Mouse (Mus musculus) forebrain, postnatal 0 days (tissue): ENCODE measurements around the gene Emc6. TPM values are rescaled to one million over a fixed set of nuclear protein-coding genes. Genes with fewer than 3 reads are reported as not detected.

Source experiments
- ATAC-seq: fragments of 200-750 bp; cut with Nextera tagmentation; 2 replicates; pipeline ENCODE4 v1.8.0; 2017; ENCODE audit warnings: mild to moderate bottlenecking, moderate library complexity
- DNase-seq: peaks from one replicate; pipeline ENCODE4 v3.0.0-alpha.2; 2015
- H3K27ac ChIP-seq: fragments of 300-500 bp; sonication (generic); 2 replicates; pipeline ENCODE4 v1.5.1; 2014; ENCODE audit warnings: low read depth, mild to moderate bottlenecking, antibody characterized with exemption, low read length, moderate library complexity, mixed read lengths
- H3K27me3 ChIP-seq: fragments of 300-500 bp; sonication (generic); 2 replicates; pipeline ENCODE4 v1.6.1; 2014; ENCODE audit warnings: mild to moderate bottlenecking, low read length, mixed read lengths; ENCODE audit not compliant: insufficient read depth
- H3K36me3 ChIP-seq: fragments of 300-500 bp; sonication (generic); 2 replicates; pipeline ENCODE4 v1.6.1; 2014; ENCODE audit warnings: mild to moderate bottlenecking, moderate library complexity; ENCODE audit not compliant: insufficient read depth
- H3K4me1 ChIP-seq: fragments of 300-500 bp; sonication (generic); 2 replicates; pipeline ENCODE4 v1.6.1; 2014; ENCODE audit warnings: antibody characterized with exemption; ENCODE audit not compliant: insufficient read depth
- H3K4me2 ChIP-seq: fragments of 300-500 bp; sonication (generic); 2 replicates; pipeline ENCODE4 v1.6.1; 2014; ENCODE audit warnings: low read depth, mild to moderate bottlenecking, moderate library complexity
- H3K4me3 ChIP-seq: fragments of 300-500 bp; sonication (generic); 2 replicates; pipeline ENCODE4 v1.5.1; 2014; ENCODE audit warnings: low read depth, low read length, mixed read lengths
- H3K9ac ChIP-seq: fragments of 300-500 bp; sonication (generic); 2 replicates; pipeline ENCODE4 v1.6.1; 2014; ENCODE audit warnings: mild to moderate bottlenecking
- H3K9me3 ChIP-seq: fragments of 300-500 bp; sonication (generic); 2 replicates; pipeline ENCODE4 v1.6.1; 2016; ENCODE audit warnings: low read length
- CTCF ChIP-seq: sonication (generic); IDR thresholded peaks from 2 replicates; pipeline ENCODE4 v1.5.1; 2016; ENCODE audit warnings: antibody characterized with exemption, control low read depth, low read depth
- WGBS: fragments of 180-500 bp; shearing (Covaris S2); extraction: QIAGEN DNeasy Blood & Tissue Kit; methylation state at CpG from one replicate; pipeline ENCODE4 v1.1.7; 2014; 5-methylcytosine and 5-hydroxymethylcytosine counted together
- polyA plus RNA-seq: library from polyadenylated mRNA; unstranded; fragments of >200 nt; fragmentation: Nextera tagmentation; extraction: Ambion mirVana; gene quantifications from 2 replicates; pipeline ENCODE4 v1.2.1, GENCODE M21; 2015
- total RNA-seq: library from RNA; depleted of rRNA; stranded (reverse); fragments of >200 nt; gene quantifications from 2 replicates; pipeline ENCODE4 v1.2.3, GENCODE M21; 2014; rRNA removed

Gene Emc6
- total and polyA plus RNA-seq, 2 experiments from 2014 or later = 127 to 182 TPM

GRCm38 (mm10) chr11:73132999-73133398, 43.8 kb downstream of the Emc6 start:
- ATAC-seq (no peak), DNase-seq (no peak)
- no peaks in the 10 kb centered on the region for H3K36me3 ChIP-seq
- no peak overlapping the region for H3K4me3 ChIP-seq
- no peak overlapping the region for H3K4me2 ChIP-seq
- no peak overlapping the region for H3K27ac ChIP-seq
- H3K4me1 ChIP-seq = no peaks in the 10 kb centered on the region
- H3K9me3 ChIP-seq = no peaks in the 10 kb centered on the region
- H3K27me3 ChIP-seq = no peaks in the 10 kb centered on the region
- TF ChIP-seq CTCF = no peak
- 99% methylated on average over 6 of the region's 6 CpGs for WGBS
- H3K9ac ChIP-seq = no peak overlapping the region

GRCm38 (mm10) chr11:73131020-73131419, 45.8 kb downstream of the Emc6 start:
- Histone ChIP-seq H3K27ac (no peak overlapping the region), H3K36me3 (no peaks in the 10 kb centered on the region), H3K4me2 (no peak overlapping the region), H3K4me1 (no peaks in the 10 kb centered on the region), H3K9me3 (no peaks in the 10 kb centered on the region), H3K9ac (no peak overlapping the region), H3K27me3 (no peaks in the 10 kb centered on the region), H3K4me3 (no peak overlapping the region)
- TF ChIP-seq CTCF = peak; percentile 34
- WGBS = 82% methylated on average over 7 of the region's 7 CpGs
- ATAC-seq = no peak; the same call in 1 of the 2 replicates
- no peak for DNase-seq

- Histone ChIP-seq H3K36me3 (no peaks in the 10 kb centered on the region), H3K9ac (no peak overlapping the region), H3K27ac (no peak overlapping the region), H3K27me3 (no peaks in the 10 kb centered on the region), H3K4me2 (no peak overlapping the region), H3K4me1 (no peaks in the 10 kb centered on the region), H3K9me3 (no peaks in the 10 kb centered on the region), H3K4me3 (no peak overlapping the region)
- ATAC-seq (no peak), DNase-seq (no peak)
- 87% methylated on average over 6 of the region's 6 CpGs for WGBS
- TF ChIP-seq CTCF = no peak
These were observed 50.3 kb downstream of the Emc6 start for GRCm38 (mm10) chr11:73126495-73126894.

Other genes starting within 250 kb of the Emc6 start
- 1.5 and 1.6 TPM in 2 replicates for gene Atp2a3, start 215.9 kb downstream of the Emc6 start, total RNA-seq
- gene Atp2a3, start 215.9 kb downstream of the Emc6 start, polyA plus RNA-seq = 1.7 and 2.4 TPM in 2 replicates
- 0.08 and 2.0 TPM in 2 replicates for gene P2rx1, start 177.9 kb downstream of the Emc6 start, total RNA-seq
- gene P2rx1, start 177.9 kb downstream of the Emc6 start, polyA plus RNA-seq = 0.19 and 0.25 TPM in 2 replicates
- 24.2 and 26.3 TPM in 2 replicates for gene Camkk1, start 158.0 kb downstream of the Emc6 start, total RNA-seq
- 22.9 and 25.1 TPM in 2 replicates for gene Camkk1, start 158.0 kb downstream of the Emc6 start, polyA plus RNA-seq
- 8.5 and 11.0 TPM in 2 replicates for gene Ncbp3, start 129.3 kb downstream of the Emc6 start, total RNA-seq
- 3.6 and 6.1 TPM in 2 replicates for gene Ncbp3, start 129.3 kb downstream of the Emc6 start, polyA plus RNA-seq
- 0.08 and 0.24 TPM in 2 replicates for gene Itgae, start 86.5 kb downstream of the Emc6 start, total RNA-seq
- 0.20 and 0.21 TPM in 2 replicates for gene Itgae, start 86.5 kb downstream of the Emc6 start, polyA plus RNA-seq
- gene Haspin, start 38.7 kb downstream of the Emc6 start, total RNA-seq = 0.85 and 2.0 TPM in 2 replicates
- gene Haspin, start 38.7 kb downstream of the Emc6 start, polyA plus RNA-seq = 2.3 and 2.4 TPM in 2 replicates
- 0.46 and 0.57 TPM in 2 replicates for gene P2rx5, start 16.6 kb downstream of the Emc6 start, total RNA-seq
- 0.69 TPM in 2 replicates for gene P2rx5, start 16.6 kb downstream of the Emc6 start, polyA plus RNA-seq
- 52.2 and 59.5 TPM in 2 replicates for gene Tax1bp3, start within 50 bp of the Emc6 start, total RNA-seq
- gene Tax1bp3, start within 50 bp of the Emc6 start, polyA plus RNA-seq = 122 and 137 TPM in 2 replicates
- 15.3 and 17.0 TPM in 2 replicates for gene Ctns, start 22.0 kb upstream of the Emc6 start, total RNA-seq
- 9.6 and 12.7 TPM in 2 replicates for gene Ctns, start 22.0 kb upstream of the Emc6 start, polyA plus RNA-seq
- 0.85 and 1.8 TPM in 2 replicates for gene Shpk, start 22.4 kb upstream of the Emc6 start, total RNA-seq
- gene Shpk, start 22.4 kb upstream of the Emc6 start, polyA plus RNA-seq = 1.5 and 2.2 TPM in 2 replicates
- 0.38 TPM in 2 replicates for gene Trpv1, start 57.3 kb upstream of the Emc6 start, total RNA-seq
- 0.22 and 0.38 TPM in 2 replicates for gene Trpv1, start 57.3 kb upstream of the Emc6 start, polyA plus RNA-seq
- 0.29 and 0.31 TPM in 2 replicates for gene Trpv3, start 90.4 kb upstream of the Emc6 start, total RNA-seq
- gene Trpv3, start 90.4 kb upstream of the Emc6 start, polyA plus RNA-seq = 0.05 and 0.13 TPM in 2 replicates
- gene Aspa, start 152.6 kb upstream of the Emc6 start, total RNA-seq = 3.5 and 4.3 TPM in 2 replicates
- 4.0 and 4.1 TPM in 2 replicates for gene Aspa, start 152.6 kb upstream of the Emc6 start, polyA plus RNA-seq
- not detected in 2 replicates for gene Gm49340, start 152.7 kb upstream of the Emc6 start, total RNA-seq
- gene Gm49340, start 152.7 kb upstream of the Emc6 start, polyA plus RNA-seq = not detected in 2 replicates
- gene Spata22, start 152.7 kb upstream of the Emc6 start, total RNA-seq = 0.15 TPM in 1 of 2 replicates, not detected in the other
- gene Spata22, start 152.7 kb upstream of the Emc6 start, polyA plus RNA-seq = 0.12 TPM in 1 of 2 replicates, not detected in the other
- not detected in 2 replicates for gene Olfr20, start 173.7 kb upstream of the Emc6 start, total RNA-seq
- not detected in 2 replicates for gene Olfr20, start 173.7 kb upstream of the Emc6 start, polyA plus RNA-seq
- not detected in 2 replicates for gene Olfr376, start 194.2 kb upstream of the Emc6 start, total RNA-seq
- gene Olfr376, start 194.2 kb upstream of the Emc6 start, polyA plus RNA-seq = not detected in 2 replicates
- not detected in 2 replicates for gene Olfr1, start 222.6 kb upstream of the Emc6 start, total RNA-seq
- gene Olfr1, start 222.6 kb upstream of the Emc6 start, polyA plus RNA-seq = not detected in 2 replicates